Mouse (Mus musculus) CH12.LX (cell line): ENCODE results near the gene Krt28.

Experiments used
- CTCF ChIP-seq, 2 experiments: IDR thresholded peaks in 1 of 2; conservative IDR thresholded peaks in 1 of 2; 2 replicates each; pipeline ENCODE4 v1.5.1; 2011 to 2012; ENCODE audit warnings: low read depth in 2 of 2, low read length in 2 of 2, improper control_type of control experiment in 1 of 2, inconsistent platforms in 1 of 2, mild to moderate bottlenecking in 1 of 2, moderate library complexity in 1 of 2
- EP300 ChIP-seq: IDR thresholded peaks from 2 replicates; pipeline ENCODE4 v1.6.1; 2011; ENCODE audit warnings: low read length, improper control_type of control experiment
- ETS1 ChIP-seq: conservative IDR thresholded peaks from 2 replicates; pipeline ENCODE4 v1.6.1; 2012; ENCODE audit warnings: low read depth, mild to moderate bottlenecking, inconsistent platforms, low read length, improper control_type of control experiment, moderate library complexity
- NELFE ChIP-seq: IDR thresholded peaks from 2 replicates; pipeline ENCODE4 v1.6.1; 2011; ENCODE audit warnings: low read depth, low read length, improper control_type of control experiment
- POLR2A ChIP-seq: IDR thresholded peaks from 2 replicates; pipeline ENCODE4 v1.6.1; 2011; ENCODE audit warnings: low read depth, mild to moderate bottlenecking, improper control_type of control experiment, low read length
- USF1 ChIP-seq: IDR thresholded peaks from 2 replicates; pipeline ENCODE4 v1.6.1; 2014; ENCODE audit warnings: low read depth, mild to moderate bottlenecking, inconsistent platforms, low read length, improper control_type of control experiment
- USF2 ChIP-seq: conservative IDR thresholded peaks from 2 replicates; pipeline ENCODE4 v1.6.1; 2011; ENCODE audit warnings: low read depth, low read length, improper control_type of control experiment
- ZKSCAN1 ChIP-seq: IDR thresholded peaks from 2 replicates; pipeline ENCODE4 v1.6.1; 2012; ENCODE audit warnings: low read depth, inconsistent platforms, low read length, improper control_type of control experiment, borderline replicate concordance

DNA sequence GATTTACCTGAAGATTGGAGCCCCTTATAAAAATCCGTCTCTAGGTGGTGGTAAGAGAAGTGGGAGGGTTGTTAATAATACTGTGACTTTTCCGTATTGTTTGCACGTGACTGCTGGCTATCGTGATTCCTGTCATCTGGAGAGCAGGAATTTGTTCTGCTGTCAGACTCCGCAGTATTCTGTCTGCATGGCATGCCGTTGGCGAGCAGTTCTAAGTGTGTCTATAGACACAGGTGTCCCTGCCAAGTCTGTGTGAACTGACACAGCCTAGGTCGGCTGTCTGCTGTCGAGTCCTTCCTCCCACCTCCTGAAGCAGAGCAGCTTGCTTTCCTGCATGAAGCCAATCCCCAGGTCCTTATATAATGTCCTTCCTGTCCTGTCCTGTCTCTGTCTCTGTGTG lies 55.6 kb downstream of the Krt28 start:
- TF ChIP-seq ETS1 (no peak), EP300 (no peak), ZKSCAN1 (no peak), POLR2A (no peak), USF2 (no peak), CTCF (conservative IDR thresholded peaks at IDR 0.05 in 1 of 2, IDR thresholded peaks at IDR 0.05 in 1 of 2; ENCODE audit: low read depth in 2 of 2, low read length in 2 of 2) (no peak), USF1 (no peak), NELFE (no peak)
